Mouse (Mus musculus): ENCODE data around the gene Trem1. TPM values are rescaled to one million over a fixed set of nuclear protein-coding genes. Genes with fewer than 3 reads are reported as not detected.

Trem1 gene
- not detected for total RNA-seq (2021)
- long read RNA-seq, experiment 1: 0 reads
- long read RNA-seq, experiment 2: 0 reads

- DNase-seq (ENCODE audit: low spot score): no peak
Measured at GRCm38 (mm10) chr17:48232518-48232917, at the start of gene Trem1. Gene Trem1, plus strand, starts transcription at chr17:48232768.

GRCm38 (mm10) chr17:48185252-48185651 lies 47.3 kb upstream of the Trem1 start:
- no peak for DNase-seq (ENCODE audit: low spot score)

GRCm38 (mm10) chr17:48192366-48192765 lies 40.2 kb upstream of the Trem1 start:
- no peak for DNase-seq (ENCODE audit: low spot score)

GRCm38 (mm10) chr17:48203086-48203485 lies 29.5 kb upstream of the Trem1 start:
- no peak for DNase-seq (ENCODE audit: low spot score)

GRCm38 (mm10) chr17:48212596-48212995 lies 20.0 kb upstream of the Trem1 start:
- no peak for DNase-seq (ENCODE audit: low spot score)

- DNase-seq (ENCODE audit: low spot score): no peak
Measured at GRCm38 (mm10) chr17:48213511-48213910, 19.1 kb upstream of the Trem1 start.

- DNase-seq (ENCODE audit: low spot score): no peak
Measured at GRCm38 (mm10) chr17:48215429-48215828, 17.1 kb upstream of the Trem1 start.

GRCm38 (mm10) chr17:48230680-48231079 lies 1.9 kb upstream of the Trem1 start:
- no peak for DNase-seq (ENCODE audit: low spot score)

GRCm38 (mm10) chr17:48233789-48234188 lies 1.2 kb downstream of the Trem1 start:
- no peak for DNase-seq (ENCODE audit: low spot score)

- no peak for DNase-seq (ENCODE audit: low spot score)
Measured at GRCm38 (mm10) chr17:48234550-48234949, 2.0 kb downstream of the Trem1 start.

GRCm38 (mm10) chr17:48235773-48236370 lies 3.3 kb downstream of the Trem1 start:
- no peak for DNase-seq (ENCODE audit: low spot score)

GRCm38 (mm10) chr17:48237621-48238020 lies 5.1 kb downstream of the Trem1 start:
- DNase-seq (ENCODE audit: low spot score): no peak

GRCm38 (mm10) chr17:48247221-48247928 lies 14.8 kb downstream of the Trem1 start, which contains the start of gene Trem3:
Gene Trem3, plus strand, starts transcription at chr17:48247777.
- no peak for DNase-seq (ENCODE audit: low spot score)

- no peak for DNase-seq (ENCODE audit: low spot score)
Measured at GRCm38 (mm10) chr17:48249039-48249438, 16.5 kb downstream of the Trem1 start.

GRCm38 (mm10) chr17:48249501-48249900 lies 16.9 kb downstream of the Trem1 start:
- no peak for DNase-seq (ENCODE audit: low spot score)

- DNase-seq (ENCODE audit: low spot score): no peak
Measured at GRCm38 (mm10) chr17:48250631-48251030, 18.1 kb downstream of the Trem1 start.

- DNase-seq (ENCODE audit: low spot score): no peak
Measured at GRCm38 (mm10) chr17:48256575-48256974, 24.0 kb downstream of the Trem1 start.

GRCm38 (mm10) chr17:48261868-48262267 lies 29.3 kb downstream of the Trem1 start:
- DNase-seq (ENCODE audit: low spot score): no peak

GRCm38 (mm10) chr17:48263741-48264362 lies 31.3 kb downstream of the Trem1 start, which contains the start of gene Treml4:
Gene Treml4, plus strand, starts transcription at chr17:48264295.
- no peak for DNase-seq (ENCODE audit: low spot score)

GRCm38 (mm10) chr17:48264662-48265061 lies 32.1 kb downstream of the Trem1 start:
- no peak for DNase-seq (ENCODE audit: low spot score)

GRCm38 (mm10) chr17:48266138-48266537 lies 33.6 kb downstream of the Trem1 start:
- DNase-seq (ENCODE audit: low spot score): no peak

- DNase-seq (ENCODE audit: low spot score): no peak
Measured at GRCm38 (mm10) chr17:48266610-48267304, 34.2 kb downstream of the Trem1 start.
